ENCODE assay signal across 8 mouse cellular contexts in genomic region chr16:32609401-32609779, GRCm38 (mm10). TPM values are rescaled to one million over a fixed set of nuclear protein-coding genes. Genes with fewer than 3 reads are reported as not detected.
DNase-seq lines count a peak whose midpoint lies in the region; ATAC-seq lines count a peak whose summit lies in the region.

No protein-coding gene starts in this region.

- WGBS in kidney, embryonic 14.5 days: under 1% methylated on average over 14 of the region's 14 CpGs
- WGBS in hindbrain, embryonic 10.5 days: under 1% methylated on average over 14 of the region's 14 CpGs
- 1% methylated on average over 14 of the region's 14 CpGs for WGBS in midbrain, embryonic 10.5 days

- H3K9me3 ChIP-seq in kidney, embryonic 14.5 days (ENCODE audit: control insufficient read depth, low read length): no peaks in the 10 kb centered on the region
- no peaks in the 10 kb centered on the region for H3K9me3 ChIP-seq in hindbrain, embryonic 10.5 days
- H3K9me3 ChIP-seq in midbrain, embryonic 10.5 days (replicated peaks): no peaks in the 10 kb centered on the region

- peak overlapping the region; percentile 92 for H3K27ac ChIP-seq in kidney, embryonic 14.5 days (ENCODE audit: low read depth, low read length)
- H3K27ac ChIP-seq in hindbrain, embryonic 10.5 days: peak overlapping the region; percentile 98
- peak overlapping the region; percentile 96 for H3K27ac ChIP-seq in midbrain, embryonic 10.5 days (replicated peaks)

- peak overlapping the region; percentile 89 for H3K4me3 ChIP-seq in kidney, embryonic 14.5 days (ENCODE audit: low read length)
- H3K4me3 ChIP-seq in hindbrain, embryonic 10.5 days: peak overlapping the region; percentile 91
- peak overlapping the region; percentile 80 for H3K4me3 ChIP-seq in midbrain, embryonic 10.5 days

- ATAC-seq in kidney, embryonic 14.5 days (ENCODE audit: low FRiP score, low TSS enrichment): no peak

- DNase-seq in kidney, postnatal 14 days: no peak
- DNase-seq in NIH3T3 (ENCODE audit: low read depth): peak; percentile 59
- DNase-seq in hindbrain, embryonic 10.5 days (ENCODE audit: low spot score): no peak
- no peak for DNase-seq in midbrain, embryonic 10.5 days (ENCODE audit: low spot score)
- no peak for DNase-seq in adrenal gland, adult (ENCODE audit: inconsistent age in 2 of 2, low spot score in 1 of 2)
- DNase-seq in urinary bladder, adult 18-20 months (ENCODE audit: low spot score in 2 of 2): no peak
- DNase-seq in cerebellum, adult 11-12 months: no peak

- peak overlapping the region; percentile 79 for H3K4me2 ChIP-seq in kidney, embryonic 14.5 days (replicated peaks; ENCODE audit: low read depth, low read length)

- peaks cover 4% of the 10 kb centered on the region; the same call in 1 of the 2 replicates for H3K36me3 ChIP-seq in kidney, embryonic 14.5 days (ENCODE audit: control insufficient read depth, insufficient read depth, low read length)
- H3K36me3 ChIP-seq in hindbrain, embryonic 10.5 days: peaks cover 15% of the 10 kb centered on the region
- peaks cover 16% of the 10 kb centered on the region for H3K36me3 ChIP-seq in midbrain, embryonic 10.5 days

- H3K27me3 ChIP-seq in kidney, embryonic 14.5 days (ENCODE audit: control insufficient read depth, insufficient read depth, low read length): no peaks in the 10 kb centered on the region
- H3K27me3 ChIP-seq in hindbrain, embryonic 10.5 days (ENCODE audit: insufficient read depth, poor library complexity, severe bottlenecking): peaks cover 17% of the 10 kb centered on the region; the same call in 1 of the 2 replicates
- H3K27me3 ChIP-seq in midbrain, embryonic 10.5 days (ENCODE audit: low read depth, poor library complexity, severe bottlenecking): peaks cover 23% of the 10 kb centered on the region

- peaks cover 17% of the 10 kb centered on the region; the same call in 1 of the 2 replicates for H3K4me1 ChIP-seq in kidney, embryonic 14.5 days (ENCODE audit: control insufficient read depth, insufficient read depth, low read length)
- peaks cover 26% of the 10 kb centered on the region for H3K4me1 ChIP-seq in hindbrain, embryonic 10.5 days (replicated peaks)
- H3K4me1 ChIP-seq in midbrain, embryonic 10.5 days: peaks cover 30% of the 10 kb centered on the region

- H3K9ac ChIP-seq in kidney, embryonic 14.5 days (ENCODE audit: low read depth, low read length): peak overlapping the region; percentile 83

RNA-seq across cellular contexts. Expression of gene Tfrc, which starts 0.7 kb away (rescaled TPM):
- polyA plus RNA-seq in kidney, embryonic 14.5 days (2014; fragmentation: Nextera tagmentation; extraction: Ambion mirVana): 38.1 and 62.0 TPM in 2 replicates
- polyA plus RNA-seq in hindbrain, embryonic 10.5 days (2016; fragmentation: Nextera tagmentation; extraction: Ambion mirVana): 42.5 and 69.9 TPM in 2 replicates
- 68.7 and 71.9 TPM in 2 replicates for polyA plus RNA-seq in midbrain, embryonic 10.5 days (2016; fragmentation: Nextera tagmentation; extraction: Ambion mirVana)

RNA-seq across cellular contexts. Expression of gene Tnk2, which starts 34.3 kb away (rescaled TPM):
- 10.7 and 11.0 TPM in 2 replicates for polyA plus RNA-seq in kidney, embryonic 14.5 days (2014; fragmentation: Nextera tagmentation; extraction: Ambion mirVana)
- 7.8 and 8.4 TPM in 2 replicates for polyA plus RNA-seq in hindbrain, embryonic 10.5 days (2016; fragmentation: Nextera tagmentation; extraction: Ambion mirVana)
- 8.4 and 9.8 TPM in 2 replicates for polyA plus RNA-seq in midbrain, embryonic 10.5 days (2016; fragmentation: Nextera tagmentation; extraction: Ambion mirVana)
